Mouse (Mus musculus) heart, embryonic 12.5 days (tissue): ENCODE data around the gene Eif2ak3. TPM values are rescaled to one million over a fixed set of nuclear protein-coding genes. Genes with fewer than 3 reads are reported as not detected.

Source experiments
- ATAC-seq: fragments of 200-750 bp; cut with Nextera tagmentation; 2 replicates; pipeline ENCODE4 v1.8.0; 2017; ENCODE audit warnings: moderate TSS enrichment, moderate library complexity; ENCODE audit not compliant: insufficient number of reproducible peaks, low FRiP score
- H3K27ac ChIP-seq: fragments of 300-500 bp; sonication (generic); 2 replicates; pipeline ENCODE4 v1.5.1; 2016; ENCODE audit warnings: mild to moderate bottlenecking, moderate library complexity; ENCODE audit not compliant: poor library complexity, severe bottlenecking
- H3K27me3 ChIP-seq: fragments of 300-500 bp; sonication (generic); replicated peaks from 2 replicates; pipeline ENCODE4 v1.6.1; 2016; ENCODE audit warnings: mild to moderate bottlenecking, moderate library complexity
- H3K36me3 ChIP-seq: fragments of 300-500 bp; sonication (generic); 2 replicates; pipeline ENCODE4 v1.6.1; 2016; ENCODE audit warnings: mild to moderate bottlenecking, moderate library complexity
- H3K4me1 ChIP-seq: fragments of 300-500 bp; sonication (generic); replicated peaks from 2 replicates; pipeline ENCODE4 v1.6.1; 2016; ENCODE audit warnings: mild to moderate bottlenecking
- H3K4me2 ChIP-seq: fragments of 300-500 bp; sonication (generic); 2 replicates; pipeline ENCODE4 v1.6.1; 2016; ENCODE audit warnings: mild to moderate bottlenecking, moderate library complexity
- H3K4me3 ChIP-seq: fragments of 300-500 bp; sonication (generic); 2 replicates; pipeline ENCODE4 v1.5.1; 2016; ENCODE audit warnings: mild to moderate bottlenecking
- H3K9ac ChIP-seq: fragments of 300-500 bp; sonication (generic); 2 replicates; pipeline ENCODE4 v1.6.1; 2016; ENCODE audit warnings: mild to moderate bottlenecking, moderate library complexity
- H3K9me3 ChIP-seq: fragments of 300-500 bp; sonication (generic); replicated peaks from 2 replicates; pipeline ENCODE4 v1.6.1; 2016; ENCODE audit warnings: mild to moderate bottlenecking, moderate library complexity
- WGBS: fragments of 180-500 bp; shearing (Covaris S2); methylation state at CpG from one replicate; pipeline ENCODE4 v1.1.7; 2016; 5-methylcytosine and 5-hydroxymethylcytosine counted together
- polyA plus RNA-seq: library from polyadenylated mRNA; unstranded; fragments of >200 nt; fragmentation: Nextera tagmentation; extraction: Ambion mirVana; gene quantifications from 2 replicates; pipeline ENCODE4 v1.2.1, GENCODE M21; 2016

Gene Eif2ak3
- polyA plus RNA-seq, 1 experiment from 2014 or later: 10.8 TPM

DNA sequence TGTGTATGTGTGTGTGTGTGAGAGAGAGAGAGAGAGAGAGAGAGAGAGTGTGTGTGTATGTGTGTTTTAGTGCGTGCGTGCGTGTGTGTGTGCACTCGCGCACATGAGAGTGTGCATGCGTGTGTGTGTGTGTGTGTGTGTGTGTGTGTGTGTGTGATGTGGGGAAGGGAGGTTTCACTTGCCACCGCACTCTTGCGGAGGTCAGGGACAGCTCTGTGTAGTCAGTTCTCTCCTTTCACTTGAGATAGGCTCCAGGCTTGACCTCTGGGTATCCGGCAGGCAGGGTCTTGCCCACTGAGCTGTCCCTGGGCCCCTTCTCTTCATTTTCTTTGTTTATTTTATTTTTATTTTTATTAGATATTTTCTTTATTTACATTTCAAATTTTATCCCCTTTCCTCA, 23.0 kb downstream of the Eif2ak3 start:
- WGBS: 87% methylated on average over 9 of the region's 9 CpGs
- Histone ChIP-seq H3K4me2 (no peak overlapping the region), H3K4me1 (peaks cover 11% of the 10 kb centered on the region), H3K36me3 (0 out of 2 replicates have a peak, but pooled peaks cover 3% of the 10 kb centered on the region), H3K9me3 (no peaks in the 10 kb centered on the region), H3K27me3 (no peaks in the 10 kb centered on the region), H3K4me3 (no peak overlapping the region), H3K9ac (no peak overlapping the region), H3K27ac (no peak overlapping the region)
- no peak for ATAC-seq

DNA sequence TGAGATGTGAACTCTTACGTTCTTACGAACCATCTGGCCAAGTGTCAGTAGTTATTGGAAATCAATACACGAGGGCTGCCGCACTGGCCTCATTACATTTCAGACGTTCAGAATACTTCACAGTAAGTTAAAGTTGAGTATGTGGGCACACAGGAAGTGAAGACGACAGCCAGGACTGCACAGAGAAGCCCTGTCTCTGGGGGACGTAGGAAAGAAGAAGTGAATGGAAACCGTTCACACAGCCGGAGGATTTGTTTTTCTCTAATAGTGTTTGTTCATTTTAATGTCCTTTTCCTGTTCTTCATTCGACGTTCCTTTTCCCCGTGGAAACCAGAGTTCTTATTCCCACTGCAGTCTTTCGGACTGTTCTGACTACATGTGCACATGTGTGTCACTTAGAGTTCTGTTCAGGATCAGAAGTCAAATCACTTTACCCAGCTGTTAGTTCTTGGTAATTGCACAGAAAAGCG, 27.2 kb downstream of the Eif2ak3 start:
- peaks cover 15% of the 10 kb centered on the region for H3K4me1 ChIP-seq
- 0 out of 2 replicates have a peak overlapping the region, but pooled peaks have one; percentile 8 for H3K27ac ChIP-seq
- 0 out of 2 replicates have a peak, but pooled peaks cover 4% of the 10 kb centered on the region for H3K36me3 ChIP-seq
- no peaks in the 10 kb centered on the region for H3K27me3 ChIP-seq
- ATAC-seq: no peak
- WGBS: 65% methylated on average over 14 of the region's 14 CpGs
- no peak overlapping the region for H3K4me2 ChIP-seq
- no peak overlapping the region for H3K4me3 ChIP-seq
- H3K9me3 ChIP-seq: no peaks in the 10 kb centered on the region
- no peak overlapping the region for H3K9ac ChIP-seq

DNA sequence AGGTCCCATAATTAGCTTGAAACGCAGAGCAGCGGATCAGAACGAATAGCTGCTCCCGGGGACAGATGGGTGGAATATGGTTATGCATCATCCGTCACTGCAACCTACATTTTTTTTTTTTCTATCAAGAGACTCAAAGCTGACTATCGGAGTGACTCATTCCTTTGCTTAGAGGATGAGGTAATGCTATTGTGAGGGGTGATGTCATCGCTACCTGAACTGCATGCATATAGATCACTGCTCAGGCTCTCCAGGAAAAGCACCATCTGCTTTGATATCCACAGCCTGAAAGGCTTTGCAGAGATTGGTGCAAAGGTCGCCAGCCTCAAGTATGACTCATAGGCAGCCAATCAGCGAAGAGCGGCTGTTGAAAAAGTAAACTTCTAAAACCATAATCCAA, 27.8 kb downstream of the Eif2ak3 start:
- peak; percentile 76 for ATAC-seq
- Histone ChIP-seq H3K4me2 (peak overlapping the region; percentile 38), H3K9ac (no peak overlapping the region), H3K4me3 (no peak overlapping the region), H3K27me3 (no peaks in the 10 kb centered on the region), H3K9me3 (no peaks in the 10 kb centered on the region), H3K36me3 (0 out of 2 replicates have a peak, but pooled peaks cover 8% of the 10 kb centered on the region), H3K4me1 (peaks cover 15% of the 10 kb centered on the region), H3K27ac (peak overlapping the region; percentile 28; the same call in 1 of the 2 replicates)
- 46% methylated on average over 10 of the region's 10 CpGs for WGBS

DNA sequence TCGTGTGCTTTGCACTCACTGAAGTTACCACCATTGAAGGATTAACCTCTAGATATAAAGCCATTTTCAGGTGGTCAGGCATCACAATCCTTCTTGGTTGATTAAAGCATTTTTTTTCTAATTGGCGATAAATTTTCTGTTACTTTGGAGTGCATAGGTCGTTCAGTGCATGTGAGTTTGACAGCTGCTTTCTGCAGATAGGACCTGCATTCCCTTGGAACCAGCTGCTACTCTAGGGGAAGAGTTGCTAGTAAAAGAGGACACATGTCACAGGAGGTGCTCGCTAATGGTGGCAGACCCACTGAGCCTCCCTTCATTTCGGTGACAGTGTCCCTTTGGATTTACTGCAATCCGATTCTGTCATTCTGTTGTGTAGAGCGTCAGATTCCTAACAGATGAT, 28.3 kb downstream of the Eif2ak3 start:
- Histone ChIP-seq H3K27me3 (no peaks in the 10 kb centered on the region), H3K4me3 (no peak overlapping the region), H3K36me3 (0 out of 2 replicates have a peak, but pooled peaks cover 8% of the 10 kb centered on the region), H3K27ac (peak overlapping the region; percentile 28; the same call in 1 of the 2 replicates), H3K9ac (no peak overlapping the region), H3K9me3 (no peaks in the 10 kb centered on the region), H3K4me1 (peaks cover 15% of the 10 kb centered on the region), H3K4me2 (no peak overlapping the region; the same call in 1 of the 2 replicates)
- 69% methylated on average over 7 of the region's 7 CpGs for WGBS
- ATAC-seq: no peak

GRCm38 (mm10) chr6:70874035-70874775, 29.9 kb downstream of the Eif2ak3 start:
- no peak overlapping the region for H3K9ac ChIP-seq
- WGBS: 75% methylated on average over 5 of the region's 5 CpGs
- no peak overlapping the region for H3K4me2 ChIP-seq
- no peak overlapping the region for H3K4me3 ChIP-seq
- H3K27me3 ChIP-seq: no peaks in the 10 kb centered on the region
- no peak for ATAC-seq
- no peaks in the 10 kb centered on the region for H3K9me3 ChIP-seq
- peaks cover 15% of the 10 kb centered on the region for H3K4me1 ChIP-seq
- no peak overlapping the region for H3K27ac ChIP-seq
- peaks cover 17% of the 10 kb centered on the region; the same call in 1 of the 2 replicates for H3K36me3 ChIP-seq

- ATAC-seq: no peak
- Histone ChIP-seq H3K27me3 (no peaks in the 10 kb centered on the region), H3K27ac (no peak overlapping the region), H3K9ac (no peak overlapping the region), H3K4me1 (peaks cover 15% of the 10 kb centered on the region), H3K4me3 (no peak overlapping the region), H3K4me2 (no peak overlapping the region), H3K36me3 (peaks cover 19% of the 10 kb centered on the region; the same call in 1 of the 2 replicates), H3K9me3 (no peaks in the 10 kb centered on the region)
- WGBS: 90% methylated on average over 1 of the region's 1 CpGs
These were observed 30.7 kb downstream of the Eif2ak3 start for GRCm38 (mm10) chr6:70875017-70875416.

DNA sequence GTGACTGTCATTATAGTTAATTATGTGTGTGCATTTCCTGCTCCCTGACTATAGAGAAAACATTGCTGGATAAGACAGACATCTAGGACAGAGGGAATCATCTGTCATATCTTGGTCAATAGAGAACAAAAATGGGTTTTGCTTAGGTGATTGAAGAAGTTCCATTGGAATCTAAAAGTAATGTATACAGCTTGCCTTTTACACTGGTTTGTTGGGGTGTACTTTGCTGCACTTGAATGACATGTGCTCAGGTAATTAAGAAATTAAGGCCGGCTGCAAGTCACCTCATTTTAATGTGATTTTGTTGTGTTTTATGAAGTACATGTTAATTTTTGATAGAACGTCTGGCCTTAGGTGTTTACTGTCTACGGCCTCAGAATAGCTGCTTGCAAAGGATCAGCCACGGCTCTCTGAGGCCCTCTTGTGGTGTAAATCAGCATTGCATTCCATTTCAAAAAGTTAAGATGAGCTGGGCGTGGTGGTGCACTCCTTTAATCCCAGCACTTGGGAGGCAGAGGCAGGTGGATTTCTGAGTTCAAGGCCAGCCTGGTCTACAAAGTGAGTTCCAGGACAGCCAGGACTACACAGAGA, 36.5 kb downstream of the Eif2ak3 start:
- no peaks in the 10 kb centered on the region for H3K9me3 ChIP-seq
- peaks cover 50% of the 10 kb centered on the region for H3K36me3 ChIP-seq
- no peaks in the 10 kb centered on the region for H3K4me1 ChIP-seq
- WGBS: 12% methylated on average over 5 of the region's 5 CpGs
- H3K4me2 ChIP-seq: no peak overlapping the region
- H3K27ac ChIP-seq: no peak overlapping the region
- H3K27me3 ChIP-seq: no peaks in the 10 kb centered on the region
- no peak overlapping the region for H3K9ac ChIP-seq
- ATAC-seq: no peak
- H3K4me3 ChIP-seq: no peak overlapping the region

DNA sequence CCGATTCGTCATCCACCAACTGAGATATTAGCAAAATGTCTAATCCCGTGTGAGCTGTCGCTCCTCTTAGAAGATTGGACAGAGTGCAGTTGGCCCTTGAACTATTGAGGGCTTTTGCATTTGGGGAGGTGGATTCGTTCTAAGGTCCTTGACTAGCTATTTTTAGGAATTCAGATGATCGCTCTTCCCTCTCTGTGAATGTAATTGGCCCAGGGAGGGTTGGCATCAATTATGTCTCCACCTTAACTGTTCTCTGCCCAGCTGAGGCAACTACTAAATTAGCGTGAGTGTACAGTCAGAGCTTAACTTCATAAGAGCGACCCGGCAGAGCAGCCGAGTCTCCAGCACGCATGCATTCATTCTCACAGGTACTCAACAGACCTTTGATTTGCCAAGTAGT, 43.7 kb downstream of the Eif2ak3 start:
- no peak for ATAC-seq
- H3K9ac ChIP-seq: no peak overlapping the region
- no peaks in the 10 kb centered on the region for H3K9me3 ChIP-seq
- H3K4me2 ChIP-seq: peak overlapping the region; percentile 35
- H3K4me1 ChIP-seq: peaks cover 9% of the 10 kb centered on the region; the same call in 1 of the 2 replicates
- WGBS: 70% methylated on average over 11 of the region's 11 CpGs
- peak overlapping the region; percentile 11; the same call in 1 of the 2 replicates for H3K27ac ChIP-seq
- no peaks in the 10 kb centered on the region for H3K27me3 ChIP-seq
- no peak overlapping the region for H3K4me3 ChIP-seq
- peaks cover 95% of the 10 kb centered on the region for H3K36me3 ChIP-seq

- Histone ChIP-seq H3K27me3 (no peaks in the 10 kb centered on the region), H3K4me1 (no peaks in the 10 kb centered on the region), H3K9ac (no peak overlapping the region), H3K4me3 (no peak overlapping the region), H3K9me3 (no peaks in the 10 kb centered on the region), H3K36me3 (peaks cover 65% of the 10 kb centered on the region), H3K4me2 (no peak overlapping the region), H3K27ac (no peak overlapping the region)
- ATAC-seq: no peak
- 74% methylated on average over 6 of the region's 6 CpGs for WGBS
These were observed 53.9 kb downstream of the Eif2ak3 start for GRCm38 (mm10) chr6:70898166-70898565.

DNA sequence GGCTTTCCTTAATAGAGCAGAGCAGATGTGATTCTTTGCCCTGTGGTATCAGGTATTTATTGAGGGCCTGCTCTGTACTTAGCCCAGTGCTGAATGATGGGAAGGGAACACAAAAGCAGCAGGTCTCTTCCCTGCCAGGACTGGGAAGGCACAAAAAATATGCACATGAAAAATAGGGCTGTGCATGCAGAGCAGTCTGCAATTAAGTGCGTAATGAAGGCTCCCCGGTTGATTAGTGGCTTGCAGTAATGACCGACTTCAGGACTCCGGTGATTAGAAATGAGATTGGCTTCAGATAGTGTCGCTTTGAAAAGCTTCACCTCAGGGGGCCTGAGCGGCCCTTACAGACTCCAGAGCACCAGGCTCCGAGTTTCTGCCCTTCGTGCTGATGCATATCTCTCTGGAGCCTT, 55.3 kb downstream of the Eif2ak3 start:
- peaks cover 62% of the 10 kb centered on the region for H3K36me3 ChIP-seq

GRCm38 (mm10) chr6:70903689-70904088, 59.4 kb downstream of the Eif2ak3 start:
- ATAC-seq: no peak
- Histone ChIP-seq H3K4me3 (no peak overlapping the region), H3K27me3 (no peaks in the 10 kb centered on the region), H3K36me3 (peaks cover 54% of the 10 kb centered on the region), H3K4me1 (no peaks in the 10 kb centered on the region), H3K27ac (no peak overlapping the region), H3K9ac (no peak overlapping the region), H3K4me2 (no peak overlapping the region), H3K9me3 (no peaks in the 10 kb centered on the region)
- WGBS: 78% methylated on average over 5 of the region's 5 CpGs

More for the DNA sequence above, 55.3 kb downstream of the Eif2ak3 start:
- Histone ChIP-seq H3K4me1 (no peaks in the 10 kb centered on the region), H3K4me3 (no peak overlapping the region), H3K9ac (no peak overlapping the region), H3K27ac (no peak overlapping the region), H3K9me3 (no peaks in the 10 kb centered on the region), H3K27me3 (no peaks in the 10 kb centered on the region), H3K4me2 (no peak overlapping the region)
- WGBS: 56% methylated on average over 8 of the region's 8 CpGs
- no peak for ATAC-seq
